Mouse (Mus musculus) E14TG2a.4 (cell line): ENCODE measurements around the gene Fiz1.

ENCODE experiments used
- CTCF ChIP-seq: conservative IDR thresholded peaks from 2 replicates; pipeline ENCODE4 v1.5.1; 2014; ENCODE audit warnings: low read length
- NANOG ChIP-seq: IDR thresholded peaks from 2 replicates; pipeline ENCODE4 v1.6.1; 2014; ENCODE audit warnings: borderline replicate concordance, low read length, mixed read lengths
- POU5F1 ChIP-seq: IDR thresholded peaks from 2 replicates; pipeline ENCODE4 v1.6.1; 2014; ENCODE audit warnings: low read length, borderline replicate concordance

DNA sequence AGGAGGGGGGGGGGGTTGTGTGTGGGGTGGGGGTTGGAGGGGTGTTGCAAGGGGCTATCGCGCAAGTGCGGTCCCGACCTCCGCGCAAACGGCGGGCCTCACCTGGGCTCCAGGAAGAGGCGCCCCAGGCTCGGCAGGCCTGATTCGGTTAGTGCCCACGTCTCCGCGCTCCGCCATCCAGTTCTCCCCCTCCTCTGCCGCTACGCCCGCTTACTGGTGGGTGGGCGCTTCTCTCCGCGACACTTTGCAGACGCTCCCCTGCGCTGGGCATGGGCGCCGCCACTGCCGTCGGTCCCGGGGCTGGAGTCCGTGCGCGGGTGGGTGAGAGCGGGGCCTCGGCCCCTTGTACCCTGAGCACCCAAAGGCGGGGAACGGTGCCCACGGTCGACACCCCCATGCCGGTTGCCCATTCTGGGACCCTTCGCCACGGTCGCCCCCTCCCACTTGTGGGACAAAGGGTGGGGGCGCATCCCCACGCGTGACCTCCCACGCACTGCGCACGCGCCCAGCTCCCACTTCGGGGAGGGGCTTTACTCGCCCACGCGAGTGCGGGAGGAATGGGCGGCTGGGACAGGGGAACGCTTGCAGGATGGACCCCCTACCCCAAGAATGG is 42.3 kb upstream of the Fiz1 start:
- no peak for TF ChIP-seq CTCF
- TF ChIP-seq POU5F1: no peak
- no peak for TF ChIP-seq NANOG
